ENCODE assay signal across 8 mouse cellular contexts in the genomic region with DNA sequence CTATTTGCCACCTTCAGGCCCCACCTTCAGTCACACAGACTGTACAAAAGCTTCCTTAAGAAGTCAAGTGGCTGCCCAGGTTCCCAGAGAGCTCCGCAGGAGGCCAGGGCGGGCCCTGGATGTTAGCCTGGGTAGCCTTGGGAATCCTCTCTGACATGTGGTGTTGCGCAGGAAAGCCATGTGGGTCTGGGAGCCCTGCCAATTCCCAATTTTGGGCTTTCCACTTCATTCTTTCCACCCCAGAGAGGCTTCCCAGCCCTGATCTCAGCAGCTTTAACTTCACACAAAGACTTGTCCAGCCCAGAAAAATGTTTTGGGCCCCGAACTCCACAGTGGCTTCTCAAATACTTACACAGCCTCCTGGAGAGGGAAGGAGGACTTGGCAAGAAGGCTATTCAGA. TPM values are rescaled to one million over a fixed set of nuclear protein-coding genes. Genes with fewer than 3 reads are reported as not detected.
A peak's percentile ranks its signal among the peaks of the same experiment; 100 is the strongest.
DNase-seq lines count a peak whose midpoint lies in the region; ATAC-seq and TF ChIP-seq lines count a peak whose summit lies in the region.

No protein-coding gene starts in this region.

- WGBS in kidney, adult 2 months, result 61% methylated on average over 4 of the region's 4 CpGs
- 78% methylated on average over 4 of the region's 4 CpGs for WGBS in liver, embryonic 11.5 days
- 23% methylated on average over 4 of the region's 4 CpGs for WGBS in stomach, embryonic 16.5 days

- H3K4me2 ChIP-seq in liver, embryonic 11.5 days, result no peak overlapping the region; the same call in 1 of the 2 replicates
- H3K4me2 ChIP-seq in stomach, embryonic 16.5 days (ENCODE audit: low read depth, low read length), result no peak overlapping the region

- no peak overlapping the region for H3K4me3 ChIP-seq in kidney, adult 2 months (ENCODE audit: insufficient read depth, low read depth, low read length)
- H3K4me3 ChIP-seq in liver, embryonic 11.5 days (ENCODE audit: low read depth, low read length), result no peak overlapping the region
- H3K4me3 ChIP-seq in stomach, embryonic 16.5 days (replicated peaks; ENCODE audit: low read length), result no peak overlapping the region

- H3K36me3 ChIP-seq in kidney, adult 2 months (ENCODE audit: control insufficient read depth, insufficient read depth, low read length), result no peaks in the 10 kb centered on the region
- peaks cover 2% of the 10 kb centered on the region; the same call in 1 of the 2 replicates for H3K36me3 ChIP-seq in liver, embryonic 11.5 days (ENCODE audit: control insufficient read depth, insufficient read depth, low read length)
- no peaks in the 10 kb centered on the region for H3K36me3 ChIP-seq in stomach, embryonic 16.5 days (ENCODE audit: control insufficient read depth, insufficient read depth, low read length)

- intact Hi-C loops in gastrocnemius, postnatal 36 days (cut with DNase I), result no loop called here

- DNase-seq in layer of hippocampus, adult 11-12 months (ENCODE audit: low spot score), result peak; percentile 54
- DNase-seq in layer of hippocampus, adult 9-10 months (ENCODE audit: low spot score), result no peak
- peak; percentile 68 to 86 for DNase-seq in gastrocnemius, postnatal 36 days
- DNase-seq in kidney, adult 2 months, result peak; percentile 60
- DNase-seq in liver, embryonic 11.5 days (ENCODE audit: low spot score), result no peak
- no peak for DNase-seq in yolk sac, embryonic 10.5 days (ENCODE audit: low spot score)

- no peak overlapping the region for H3K27ac ChIP-seq in kidney, adult 2 months (ENCODE audit: insufficient read depth, low read depth, low read length)
- H3K27ac ChIP-seq in liver, embryonic 11.5 days (ENCODE audit: low read depth, low read length), result 0 out of 2 replicates have a peak overlapping the region, but pooled peaks have one; percentile 44
- H3K27ac ChIP-seq in stomach, embryonic 16.5 days (ENCODE audit: low read length), result peak overlapping the region; percentile 88

- no peaks in the 10 kb centered on the region for H3K4me1 ChIP-seq in kidney, adult 2 months (ENCODE audit: control insufficient read depth, insufficient read depth, low read length)
- peaks cover 24% of the 10 kb centered on the region for H3K4me1 ChIP-seq in liver, embryonic 11.5 days (replicated peaks; ENCODE audit: control insufficient read depth, insufficient read depth, low read length)
- H3K4me1 ChIP-seq in stomach, embryonic 16.5 days (ENCODE audit: control insufficient read depth, insufficient read depth, low read length), result peaks cover 31% of the 10 kb centered on the region

- no peak for TF ChIP-seq CTCF in kidney, adult 2 months (conservative IDR thresholded peaks at IDR 0.05; ENCODE audit: insufficient read depth, insufficient read length, low read depth, low read length)

- no peaks in the 10 kb centered on the region for H3K27me3 ChIP-seq in kidney, adult 2 months (replicated peaks; ENCODE audit: control insufficient read depth, insufficient read depth, low read length)
- H3K27me3 ChIP-seq in liver, embryonic 11.5 days (replicated peaks; ENCODE audit: control insufficient read depth, insufficient read depth, low read length), result no peaks in the 10 kb centered on the region
- no peaks in the 10 kb centered on the region for H3K27me3 ChIP-seq in stomach, embryonic 16.5 days (ENCODE audit: control insufficient read depth, insufficient read depth, low read length)

- no peak for TF ChIP-seq POLR2A in kidney, adult 2 months (IDR thresholded peaks at IDR 0.05; ENCODE audit: low read depth, low read length)

- ATAC-seq in cerebellum, adult (ENCODE audit: insufficient number of reproducible peaks, low FRiP score, low TSS enrichment), result 0 out of 2 replicates have a peak, but pooled peaks have one; percentile 28
- ATAC-seq in liver, embryonic 11.5 days (replicated peaks; ENCODE audit: low FRiP score), result no peak
- peak; percentile 65 for ATAC-seq in stomach, embryonic 16.5 days (ENCODE audit: insufficient read depth, low FRiP score)

- no peaks in the 10 kb centered on the region for H3K9me3 ChIP-seq in liver, embryonic 11.5 days (ENCODE audit: control insufficient read depth, low read length)
- no peaks in the 10 kb centered on the region for H3K9me3 ChIP-seq in stomach, embryonic 16.5 days (replicated peaks; ENCODE audit: control insufficient read depth, low read length)

- no peak overlapping the region; the same call in 1 of the 2 replicates for H3K9ac ChIP-seq in liver, embryonic 11.5 days (ENCODE audit: low read depth, low read length)
- H3K9ac ChIP-seq in stomach, embryonic 16.5 days (ENCODE audit: low read length), result peak overlapping the region; percentile 63; the same call in 1 of the 2 replicates

RNA-seq across cellular contexts. Expression of a gene that starts 54.7 kb away (rescaled TPM):
- not detected for total RNA-seq in gastrocnemius, postnatal 36 days (2021)
- polyA plus RNA-seq in kidney, adult 2 months (2012; rRNA removed), result 0.34 and 1.8 TPM in 2 replicates
- 0.62 and 0.78 TPM in 2 replicates for polyA plus RNA-seq in liver, embryonic 11.5 days (2014; fragmentation: Nextera tagmentation; extraction: Ambion mirVana)
- 0.63 and 1.1 TPM in 2 replicates for polyA plus RNA-seq in stomach, embryonic 16.5 days (2015; fragmentation: Nextera tagmentation; extraction: Ambion mirVana)

RNA-seq across cellular contexts. Expression of a gene that starts 56.2 kb away (rescaled TPM):
- total RNA-seq in gastrocnemius, postnatal 36 days (2021), result 10 to 100 TPM in 1 of 2 experiments, 1 to 10 TPM in 1; 8.6 to 12.9 TPM
- 4.9 and 6.1 TPM in 2 replicates for polyA plus RNA-seq in kidney, adult 2 months (2012; rRNA removed)
- 17.1 and 19.6 TPM in 2 replicates for polyA plus RNA-seq in liver, embryonic 11.5 days (2014; fragmentation: Nextera tagmentation; extraction: Ambion mirVana)
- polyA plus RNA-seq in stomach, embryonic 16.5 days (2015; fragmentation: Nextera tagmentation; extraction: Ambion mirVana), result 22.3 and 23.9 TPM in 2 replicates

Comparison
In these comparisons a context has a peak if more than half of its experiments do, and no peak if none do; other contexts are left out.
1. DNase-seq: peak in layer of hippocampus, adult 11-12 months (single experiment), gastrocnemius, postnatal 36 days (2 of 2) and kidney, adult 2 months (single experiment); none in layer of hippocampus, adult 9-10 months (single experiment), liver, embryonic 11.5 days (single experiment) and yolk sac, embryonic 10.5 days (single experiment).